Mouse (Mus musculus) colon, adult 2 months (tissue): ENCODE data around the gene Plekha4. TPM values are rescaled to one million over a fixed set of nuclear protein-coding genes. Genes with fewer than 3 reads are reported as not detected.

ENCODE experiments used
- polyA plus RNA-seq: library from polyadenylated mRNA; depleted of rRNA; stranded (reverse); fragments of >200 nt; gene quantifications from 2 replicates; pipeline ENCODE4 v1.2.3, GENCODE M21; 2012; rRNA removed

Gene Plekha4
- polyA plus RNA-seq: 9.0 and 9.3 TPM in 2 replicates

DNA sequence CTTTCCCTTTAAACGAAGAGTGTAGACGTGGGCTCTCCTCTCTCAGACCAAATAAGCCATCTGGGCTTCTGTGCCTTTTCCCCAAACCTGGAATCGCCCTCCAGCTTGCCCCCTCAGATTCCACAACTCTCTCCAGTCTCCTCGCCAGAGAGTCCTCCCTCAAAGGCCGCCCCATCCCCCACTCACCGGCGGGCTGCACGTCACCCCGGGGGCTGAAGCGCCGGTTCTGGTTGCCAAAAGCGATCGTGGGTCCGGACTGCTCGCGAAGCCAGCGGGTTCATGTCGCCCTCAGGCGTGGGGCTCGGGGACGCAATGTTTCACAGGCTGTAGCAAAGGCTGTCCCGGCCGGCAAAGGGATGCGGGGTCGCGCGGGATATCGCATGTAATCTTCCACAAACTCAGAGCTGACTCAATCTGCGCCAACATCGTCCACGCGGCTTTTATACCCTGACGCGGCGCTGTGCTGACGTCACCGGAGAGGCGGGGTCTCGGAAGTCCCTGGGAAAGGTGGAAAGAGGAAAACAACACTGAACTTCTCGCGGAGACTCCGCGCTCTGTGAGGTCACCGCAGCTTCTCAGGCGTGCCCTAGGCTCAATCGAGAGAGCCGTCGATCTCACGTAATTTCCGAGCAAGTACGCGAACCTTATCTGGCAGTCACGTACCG lies at the start of gene Plekha4, which contains the start of gene Ppp1r15a:
TSS of gene Plekha4 (plus strand) at position 522 of the 665 bp plus-strand sequence.
TSS of gene Ppp1r15a (minus strand) at position 460 of the 665 bp plus-strand sequence.

DNA sequence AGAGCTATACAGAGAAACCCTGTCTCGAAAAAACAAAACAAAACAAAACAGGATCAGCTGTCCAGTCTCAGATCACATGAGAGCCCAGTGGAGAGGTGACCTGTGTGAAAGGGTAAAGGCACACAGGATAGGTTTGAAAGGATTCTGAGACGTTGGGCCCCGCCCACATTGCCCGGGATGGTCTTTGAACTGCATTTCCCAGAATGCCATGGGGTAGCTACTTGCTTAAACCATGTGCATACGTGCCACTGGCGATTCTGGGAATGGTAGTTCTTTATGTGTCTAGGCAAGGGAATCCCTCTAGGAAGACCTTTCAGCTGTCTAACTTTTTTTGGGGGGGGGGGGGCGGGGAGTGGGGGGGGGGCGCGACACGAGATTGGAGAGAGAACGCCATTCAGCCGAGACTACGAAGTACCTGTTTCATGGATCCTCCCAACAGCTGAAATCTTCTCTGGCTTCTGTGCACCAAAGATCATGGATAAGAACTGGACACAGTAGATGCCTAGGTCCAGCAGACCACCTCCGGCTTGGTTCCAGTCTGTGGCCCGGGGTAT lies 44.7 kb upstream of the Plekha4 start, which contains the start of gene Tulp2:
TSS of gene Tulp2 (plus strand) at position 504 of the 554 bp plus-strand sequence.

DNA sequence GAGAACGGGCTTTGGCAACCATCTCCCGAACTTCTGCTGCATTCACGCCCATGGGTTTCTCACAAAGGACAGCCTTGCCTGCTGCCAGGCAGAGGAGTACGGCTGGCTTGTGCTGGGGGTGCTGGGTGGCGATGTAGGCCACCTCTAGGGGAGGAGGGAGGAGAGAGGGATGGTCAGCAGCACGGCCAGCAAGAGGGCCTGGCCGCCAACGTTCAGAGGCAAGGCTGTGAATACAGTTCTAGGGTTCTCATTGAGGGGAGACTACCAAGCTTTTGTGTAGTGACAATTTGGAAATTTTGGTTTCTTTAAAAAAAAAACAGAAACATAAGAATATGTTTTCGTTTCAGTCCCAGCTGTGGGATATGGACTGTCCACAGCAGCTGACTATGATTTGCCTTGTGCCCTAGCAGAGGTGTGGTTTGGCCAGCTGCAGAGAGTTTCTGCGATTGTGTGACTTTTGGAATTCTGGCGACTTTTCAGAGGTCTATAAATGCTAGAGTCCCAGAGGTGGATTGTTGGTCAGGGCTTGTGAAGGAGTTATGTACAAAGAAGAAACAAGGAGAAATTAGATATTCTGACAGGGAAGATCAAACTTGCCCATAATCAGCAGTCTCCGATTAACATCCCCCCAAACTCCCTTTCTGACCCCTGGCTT lies 39.2 kb upstream of the Plekha4 start, which contains the start of gene Gm45808:
TSS of gene Gm45808 (minus strand) at position 51 of the 655 bp plus-strand sequence.

DNA sequence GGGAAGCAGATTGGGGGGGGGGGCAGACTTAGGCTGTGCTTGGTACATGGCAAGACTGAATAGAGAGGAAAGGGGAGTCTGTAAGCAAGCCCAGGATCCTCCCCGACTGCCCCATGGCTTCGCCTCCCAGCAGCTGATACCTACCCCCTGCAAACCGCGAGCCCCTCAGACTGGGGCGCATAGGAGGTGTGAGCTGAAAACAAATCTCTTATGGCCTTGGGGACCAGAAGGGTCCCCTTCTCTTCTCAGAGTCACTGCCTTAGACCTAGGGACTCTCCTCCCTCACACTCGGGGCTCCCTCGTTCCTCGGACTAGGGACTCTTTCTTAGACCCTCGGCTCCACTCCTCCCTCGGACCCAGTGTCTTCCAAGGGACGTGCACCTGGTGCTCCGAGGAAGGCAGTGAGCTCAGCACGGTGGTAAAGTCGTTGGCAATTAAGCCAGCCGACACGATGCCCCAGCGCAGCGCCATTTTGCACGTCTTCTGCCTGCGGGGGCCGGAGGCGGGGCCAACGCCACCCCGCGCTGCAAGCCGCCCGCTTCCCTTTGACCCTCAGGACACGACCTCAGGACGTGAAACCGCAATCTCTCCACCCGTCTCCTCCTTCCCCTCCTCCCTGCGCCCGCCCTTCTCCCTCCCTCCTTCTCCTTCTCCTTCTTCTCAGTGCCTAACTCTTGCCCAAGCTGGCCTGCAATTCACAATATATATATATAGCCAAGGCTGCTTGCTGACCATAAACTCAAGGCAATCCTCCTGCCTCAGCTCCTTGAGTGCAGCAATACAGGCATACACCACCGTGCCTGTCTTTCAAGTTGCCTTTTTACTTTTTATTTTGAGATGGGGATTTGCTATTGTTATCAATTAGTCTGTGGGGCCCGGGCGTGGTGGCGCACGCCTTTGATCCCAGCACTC lies 37.6 kb upstream of the Plekha4 start, which contains the start of gene Dhdh:
TSS of gene Dhdh (minus strand) at position 513 of the 912 bp plus-strand sequence.

DNA sequence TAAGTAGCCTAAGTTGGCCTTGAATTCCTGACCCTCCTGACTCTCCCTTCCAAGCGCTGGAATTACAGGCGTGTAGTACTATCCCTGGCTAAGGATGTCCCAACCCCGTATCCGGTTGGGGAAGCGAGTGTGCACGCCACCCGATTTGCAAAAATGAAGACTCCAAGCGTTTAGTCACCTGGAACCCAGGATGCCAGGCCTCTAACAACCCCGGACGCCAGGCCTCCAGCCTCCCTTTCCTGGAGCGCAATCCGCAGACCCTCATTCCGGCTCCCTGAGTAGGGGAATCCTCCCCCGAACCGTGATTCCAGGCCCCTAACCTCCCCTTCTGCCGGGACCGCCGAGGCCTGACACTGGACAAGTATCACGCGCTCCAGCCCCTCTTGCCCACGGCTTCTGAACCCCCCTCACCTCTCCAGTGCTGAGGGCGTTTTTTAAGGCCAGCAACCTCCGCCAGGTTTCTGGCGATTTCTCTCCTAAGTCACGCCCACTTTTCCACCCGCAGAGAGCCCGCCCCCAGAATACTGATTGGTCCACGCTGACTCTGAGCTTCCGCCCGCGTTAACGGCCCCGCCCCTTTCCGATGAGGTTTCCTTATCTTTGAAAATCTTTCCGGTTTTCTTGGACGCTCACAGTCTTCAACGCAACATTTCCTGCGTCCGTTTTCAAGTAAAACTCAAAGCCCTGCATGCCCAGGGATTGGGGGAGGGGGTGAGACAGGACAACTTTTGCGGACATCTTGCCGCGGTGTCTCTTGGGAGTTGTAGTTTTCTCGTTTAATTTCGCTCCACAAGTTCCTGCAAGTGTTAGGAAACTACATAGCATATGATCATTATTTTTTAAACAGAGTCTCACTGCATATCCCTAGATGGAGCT lies 16.0 kb upstream of the Plekha4 start, which contains the start of gene Nucb1:
TSS of gene Nucb1 (minus strand) at position 495 of the 876 bp plus-strand sequence.

DNA sequence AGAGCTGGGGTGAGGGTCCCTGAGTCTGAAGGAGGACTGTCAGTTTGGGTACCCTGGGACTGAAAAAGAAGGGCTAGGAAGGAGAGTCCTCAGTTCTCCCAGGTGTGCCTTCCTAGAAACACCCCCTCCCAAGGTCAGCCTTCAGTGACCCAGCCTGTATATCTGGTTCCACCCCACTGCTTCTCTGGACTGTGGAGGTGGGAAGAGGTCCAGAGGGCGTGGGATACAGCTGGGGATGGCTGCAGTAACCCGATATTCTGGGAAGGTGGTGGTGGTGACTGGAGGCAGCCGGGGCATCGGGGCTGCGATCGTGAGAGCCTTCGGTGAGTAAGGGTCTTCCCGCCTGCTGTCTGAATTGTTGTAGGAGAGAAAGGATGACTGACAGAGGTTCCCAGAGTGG lies 28.6 kb downstream of the Plekha4 start, which contains the start of gene Hsd17b14:
TSS of gene Hsd17b14 (plus strand) at position 150 of the 400 bp plus-strand sequence.

DNA sequence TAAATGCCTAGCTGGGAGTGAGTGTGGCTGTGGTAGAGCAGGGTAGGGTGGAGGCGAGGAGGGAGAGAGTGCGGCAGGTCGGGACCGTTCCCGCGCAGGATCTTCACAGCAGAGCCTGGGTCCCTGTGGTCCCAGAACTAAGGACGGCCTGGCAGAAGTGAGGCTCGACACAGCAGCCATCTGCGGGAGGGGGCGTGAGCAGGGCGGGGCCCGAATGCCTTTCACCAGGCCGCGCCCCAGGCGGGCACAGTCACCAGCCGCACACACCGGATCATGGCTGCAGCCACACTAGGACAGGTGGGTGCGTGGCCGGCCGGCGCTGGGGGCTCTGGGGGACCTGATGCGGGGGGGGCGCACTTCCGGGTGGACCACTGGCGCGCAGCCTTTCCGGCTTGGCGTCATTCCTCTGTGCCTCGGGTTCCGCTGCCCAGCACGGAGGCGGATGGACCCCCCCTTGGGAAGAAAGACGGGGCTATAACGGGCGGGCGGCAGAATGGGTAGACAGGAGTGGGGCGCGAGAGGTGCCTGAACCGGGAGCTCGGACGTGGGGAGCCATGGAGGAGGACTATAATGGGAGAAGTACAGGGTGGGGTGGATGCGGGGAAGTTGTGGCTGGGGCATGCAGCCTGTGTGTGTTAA lies 44.1 kb downstream of the Plekha4 start, which contains the start of gene Bcat2:
TSS of gene Bcat2 (plus strand) at position 51 of the 639 bp plus-strand sequence.

Other genes starting within 250 kb of the Plekha4 start
- not detected in 2 replicates for gene Slc6a21, start 248.8 kb upstream of the Plekha4 start, polyA plus RNA-seq
- 204 and 260 TPM in 2 replicates for gene Trpm4, start 192.6 kb upstream of the Plekha4 start, polyA plus RNA-seq
- gene Hrc, start 191.0 kb upstream of the Plekha4 start, polyA plus RNA-seq: 0.21 and 0.75 TPM in 2 replicates
- gene Ppfia3, start 159.3 kb upstream of the Plekha4 start, polyA plus RNA-seq: 103 and 110 TPM in 2 replicates
- gene Lin7b, start 155.7 kb upstream of the Plekha4 start, polyA plus RNA-seq: 4.7 and 8.2 TPM in 2 replicates
- 207 and 209 TPM in 2 replicates for gene Snrnp70, start 130.6 kb upstream of the Plekha4 start, polyA plus RNA-seq
- gene Kcna7, start 120.7 kb upstream of the Plekha4 start, polyA plus RNA-seq: 0.08 and 0.09 TPM in 2 replicates
- 0.21 and 0.22 TPM in 2 replicates for gene Ntf5, start 112.6 kb upstream of the Plekha4 start, polyA plus RNA-seq
- not detected in 2 replicates for gene Lhb, start 105.5 kb upstream of the Plekha4 start, polyA plus RNA-seq
- gene Gys1, start 91.5 kb upstream of the Plekha4 start, polyA plus RNA-seq: 33.2 and 35.8 TPM in 2 replicates
- gene Ruvbl2, start 88.2 kb upstream of the Plekha4 start, polyA plus RNA-seq: 65.6 and 70.4 TPM in 2 replicates
- 2,990 and 3,309 TPM in 2 replicates for gene Ftl1, start 66.4 kb upstream of the Plekha4 start, polyA plus RNA-seq
- gene Bax, start 59.4 kb upstream of the Plekha4 start, polyA plus RNA-seq: 109 and 142 TPM in 2 replicates
- gene Tulp2, start 44.5 kb upstream of the Plekha4 start, polyA plus RNA-seq: 0.12 and 0.19 TPM in 2 replicates
- 0.57 TPM in 1 of 2 replicates, not detected in the other for gene Gm45808, start 39.5 kb upstream of the Plekha4 start, polyA plus RNA-seq
- 0.93 and 0.98 TPM in 2 replicates for gene Dhdh, start 37.5 kb upstream of the Plekha4 start, polyA plus RNA-seq
- 833 and 896 TPM in 2 replicates for gene Nucb1, start 15.9 kb upstream of the Plekha4 start, polyA plus RNA-seq
- gene Ppp1r15a, start 62 bp upstream of the Plekha4 start, polyA plus RNA-seq: 27.9 and 31.0 TPM in 2 replicates
- gene Hsd17b14, start 28.6 kb downstream of the Plekha4 start, polyA plus RNA-seq: 4.5 and 7.4 TPM in 2 replicates
- gene Bcat2, start 43.8 kb downstream of the Plekha4 start, polyA plus RNA-seq: 55.8 and 58.0 TPM in 2 replicates
- 0.16 and 0.57 TPM in 2 replicates for gene Fgf21, start 89.2 kb downstream of the Plekha4 start, polyA plus RNA-seq
- gene Fut1, start 91.0 kb downstream of the Plekha4 start, polyA plus RNA-seq: 1.8 and 2.4 TPM in 2 replicates
- 0.23 and 0.32 TPM in 2 replicates for gene Izumo1, start 95.5 kb downstream of the Plekha4 start, polyA plus RNA-seq
- gene Rasip1, start 101.2 kb downstream of the Plekha4 start, polyA plus RNA-seq: 8.1 and 12.7 TPM in 2 replicates
- 1.3 and 2.5 TPM in 2 replicates for gene Mamstr, start 113.6 kb downstream of the Plekha4 start, polyA plus RNA-seq
- 145 and 187 TPM in 2 replicates for gene Fut2, start 140.1 kb downstream of the Plekha4 start, polyA plus RNA-seq
- gene Ntn5, start 157.7 kb downstream of the Plekha4 start, polyA plus RNA-seq: 5.1 and 17.7 TPM in 2 replicates
- gene Sec1, start 168.1 kb downstream of the Plekha4 start, polyA plus RNA-seq: 0.63 and 0.67 TPM in 2 replicates
- gene Car11, start 173.5 kb downstream of the Plekha4 start, polyA plus RNA-seq: 9.5 and 19.2 TPM in 2 replicates
- gene Dbp, start 178.8 kb downstream of the Plekha4 start, polyA plus RNA-seq: 29.4 and 35.9 TPM in 2 replicates
- 2,262 and 2,660 TPM in 2 replicates for gene Rpl18, start 189.1 kb downstream of the Plekha4 start, polyA plus RNA-seq
- gene Sphk2, start 191.7 kb downstream of the Plekha4 start, polyA plus RNA-seq: 113 and 134 TPM in 2 replicates
- gene Fam83e, start 194.9 kb downstream of the Plekha4 start, polyA plus RNA-seq: 572 and 657 TPM in 2 replicates
- gene Spaca4, start 199.5 kb downstream of the Plekha4 start, polyA plus RNA-seq: 0.24 and 0.36 TPM in 2 replicates